Mouse (Mus musculus): Measurements from ENCODE around the gene Vmn1r53. TPM values are rescaled to one million over a fixed set of nuclear protein-coding genes. Genes with fewer than 3 reads are reported as not detected.
"Not testable (repeated sequence)": the region's sequence is repeated elsewhere in the genome, so short reads cannot be mapped to it uniquely, and the experiment has no call there.

Gene Vmn1r53
- polyA plus RNA-seq (2015; fragmentation: Nextera tagmentation; extraction: Ambion mirVana), result not detected in 2 replicates

DNA sequence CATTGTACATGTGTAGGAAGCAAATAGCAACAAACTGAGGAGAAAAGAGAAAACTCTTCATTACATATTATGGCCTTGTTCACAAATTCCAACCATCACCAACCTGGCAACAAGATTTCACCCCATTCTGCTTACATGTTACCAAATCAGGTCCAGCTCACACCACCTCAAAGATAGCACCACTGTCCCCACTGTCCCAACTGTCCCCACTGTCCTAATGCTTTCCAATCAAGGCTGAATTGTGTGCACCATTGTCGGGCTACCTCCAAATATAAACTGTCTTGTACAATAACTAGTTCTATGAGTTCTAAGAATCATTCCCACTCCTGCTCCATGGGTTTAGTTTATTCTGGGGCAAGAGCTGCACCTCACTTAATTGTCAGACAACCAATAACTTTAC, at the start of gene Vmn1r53:
TSS of gene Vmn1r53 (minus strand) at position 101 of the 400 bp plus-strand sequence.
- Histone ChIP-seq H3K27ac (ENCODE audit: low read depth, low read length) (no peak within 1 kb of the TSS), H3K27me3 (replicated peaks; ENCODE audit: control insufficient read depth, insufficient read depth, low read length) (no peaks in the 10 kb centered on the region), H3K4me2 (ENCODE audit: low read length) (no peak within 1 kb of the TSS), H3K4me1 (ENCODE audit: control insufficient read depth, insufficient read depth, low read depth, low read length) (no peaks in the 10 kb centered on the region), H3K9me3 (ENCODE audit: control insufficient read depth, low read length) (no peaks in the 10 kb centered on the region; the same call in 1 of the 2 replicates), H3K36me3 (ENCODE audit: control insufficient read depth, insufficient read depth, low read length) (no peaks in the 10 kb centered on the region), H3K4me3 (ENCODE audit: low read length) (no peak within 1 kb of the TSS), H3K9ac (ENCODE audit: low read depth, low read length) (no peak within 1 kb of the TSS)
- 92% methylated on average over 1 of the region's 1 CpGs for WGBS
- ATAC-seq, result no peak

DNA sequence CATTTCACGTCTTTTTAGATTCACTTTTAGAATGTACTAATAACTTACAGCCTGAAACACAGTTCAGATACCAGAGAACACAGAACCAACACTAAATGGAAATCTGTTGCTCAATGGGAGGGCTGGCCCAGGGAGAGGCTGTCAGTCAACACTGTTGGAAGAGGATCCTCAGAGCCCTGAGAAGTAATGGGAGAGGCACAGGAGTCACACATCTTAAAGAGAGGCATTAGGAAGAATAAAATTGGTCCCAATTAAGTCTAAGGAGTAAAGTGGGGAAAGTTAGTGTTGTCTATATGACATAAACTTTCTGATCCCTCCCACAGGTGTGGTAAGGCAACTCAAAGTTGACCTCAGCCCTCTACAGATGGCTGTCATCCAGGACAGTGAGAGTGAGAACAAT, 21.8 kb upstream of the Vmn1r53 start, which contains the start of gene Vmn1r54:
TSS of gene Vmn1r54 (plus strand) at position 301 of the 400 bp plus-strand sequence.
- ATAC-seq, result no peak
- no peak within 1 kb of the TSS for H3K27ac ChIP-seq (ENCODE audit: low read depth, low read length)
- H3K9me3 ChIP-seq (ENCODE audit: control insufficient read depth, low read length), result no peaks in the 10 kb centered on the region
- no peaks in the 10 kb centered on the region for H3K27me3 ChIP-seq (replicated peaks; ENCODE audit: control insufficient read depth, insufficient read depth, low read length)
- H3K4me2 ChIP-seq (ENCODE audit: low read length), result no peak within 1 kb of the TSS
- H3K4me3 ChIP-seq (ENCODE audit: low read length), result no peak within 1 kb of the TSS
- no peaks in the 10 kb centered on the region for H3K4me1 ChIP-seq (ENCODE audit: control insufficient read depth, insufficient read depth, low read depth, low read length)
- 85% methylated on average over 1 of the region's 1 CpGs for WGBS
- no peaks in the 10 kb centered on the region for H3K36me3 ChIP-seq (ENCODE audit: control insufficient read depth, insufficient read depth, low read length)
- no peak within 1 kb of the TSS for H3K9ac ChIP-seq (ENCODE audit: low read depth, low read length)

DNA sequence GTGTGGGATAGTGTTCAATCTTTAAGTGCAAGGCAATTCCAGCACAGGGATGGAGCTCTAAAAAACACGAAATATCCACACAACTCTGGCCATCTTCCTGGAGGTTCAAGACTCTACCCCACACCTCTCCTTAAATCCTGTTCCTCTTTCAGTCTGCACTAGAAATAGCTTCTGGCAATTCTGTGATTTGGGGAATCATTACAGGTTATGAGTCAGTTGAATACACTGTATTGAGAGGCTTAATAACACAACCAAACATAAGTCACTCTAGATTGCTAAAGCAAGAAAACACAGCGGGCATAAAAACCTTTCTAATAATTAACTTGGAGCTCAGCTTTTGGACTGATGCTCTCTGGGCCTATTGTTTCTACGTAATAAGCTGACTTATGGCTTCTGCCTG, 19.8 kb upstream of the Vmn1r53 start:
- Histone ChIP-seq H3K36me3 (ENCODE audit: control insufficient read depth, insufficient read depth, low read length) (no peaks in the 10 kb centered on the region), H3K9me3 (ENCODE audit: control insufficient read depth, low read length) (no peaks in the 10 kb centered on the region), H3K27me3 (replicated peaks; ENCODE audit: control insufficient read depth, insufficient read depth, low read length) (no peaks in the 10 kb centered on the region), H3K4me1 (ENCODE audit: control insufficient read depth, insufficient read depth, low read depth, low read length) (no peaks in the 10 kb centered on the region), H3K4me3 (ENCODE audit: low read length) (no peak overlapping the region), H3K4me2 (ENCODE audit: low read length) (no peak overlapping the region), H3K9ac (ENCODE audit: low read depth, low read length) (no peak overlapping the region), H3K27ac (ENCODE audit: low read depth, low read length) (no peak overlapping the region)
- ATAC-seq, result no peak
- WGBS, result 81% methylated on average over 3 of the region's 3 CpGs

DNA sequence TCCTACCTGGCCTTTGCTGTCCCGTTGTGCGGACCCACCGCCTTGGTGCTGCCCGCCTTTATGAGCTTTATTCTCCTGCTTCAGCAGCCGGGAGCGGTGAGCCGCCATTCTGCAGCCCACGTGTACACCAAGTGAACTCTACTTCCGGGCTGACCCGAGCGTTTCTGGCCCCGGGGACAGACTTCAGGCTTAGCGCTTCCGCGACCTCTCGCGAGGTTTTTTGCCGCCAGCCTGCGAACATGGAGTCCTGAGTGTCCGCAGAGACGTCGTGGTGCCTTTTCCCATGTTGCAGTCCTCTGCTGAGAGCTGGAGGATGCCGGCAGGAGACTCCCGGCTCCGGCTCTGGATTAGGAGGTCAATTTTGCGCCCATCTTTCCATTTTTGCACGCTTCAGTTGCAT, 8.4 kb upstream of the Vmn1r53 start:
- Histone ChIP-seq H3K9ac (ENCODE audit: low read depth, low read length) (no peak overlapping the region), H3K27me3 (replicated peaks; ENCODE audit: control insufficient read depth, insufficient read depth, low read length) (no peaks in the 10 kb centered on the region), H3K4me2 (ENCODE audit: low read length) (no peak overlapping the region), H3K27ac (ENCODE audit: low read depth, low read length) (no peak overlapping the region), H3K4me3 (ENCODE audit: low read length) (no peak overlapping the region), H3K9me3 (ENCODE audit: control insufficient read depth, low read length) (peaks cover 5% of the 10 kb centered on the region), H3K4me1 (ENCODE audit: control insufficient read depth, insufficient read depth, low read depth, low read length) (no peaks in the 10 kb centered on the region), H3K36me3 (ENCODE audit: control insufficient read depth, insufficient read depth, low read length) (no peaks in the 10 kb centered on the region)
- ATAC-seq, result no peak
- WGBS, result 64% methylated on average over 27 of the region's 27 CpGs

DNA sequence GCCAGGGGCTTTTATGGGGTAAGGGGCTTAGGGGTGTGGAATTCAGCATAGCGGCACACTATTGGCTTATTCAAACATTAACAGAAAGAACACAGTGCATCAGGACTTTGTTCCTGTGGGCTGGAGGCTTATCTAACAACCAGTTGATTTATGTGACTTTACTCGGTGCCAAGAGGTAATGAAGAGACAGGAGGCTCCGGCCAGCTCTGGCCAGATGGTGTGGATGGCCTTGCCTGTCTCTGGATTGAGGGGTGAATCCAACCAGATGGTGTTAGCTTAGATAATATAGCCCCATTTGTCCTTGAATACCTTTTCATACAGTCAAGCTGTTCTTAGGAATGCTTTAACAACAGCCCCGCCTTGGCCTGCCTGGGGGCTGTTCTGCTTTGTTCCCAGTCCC, 7.9 kb upstream of the Vmn1r53 start:
- H3K4me2 ChIP-seq (ENCODE audit: low read length); ATAC-seq; H3K27me3 ChIP-seq (replicated peaks; ENCODE audit: control insufficient read depth, insufficient read depth, low read length); H3K36me3 ChIP-seq (ENCODE audit: control insufficient read depth, insufficient read depth, low read length); H3K4me3 ChIP-seq (ENCODE audit: low read length); H3K4me1 ChIP-seq (ENCODE audit: control insufficient read depth, insufficient read depth, low read depth, low read length); H3K27ac ChIP-seq (ENCODE audit: low read depth, low read length); H3K9me3 ChIP-seq (ENCODE audit: control insufficient read depth, low read length); H3K9ac ChIP-seq (ENCODE audit: low read depth, low read length): not testable (repeated sequence)
- WGBS, result 79% methylated on average over 4 of the region's 4 CpGs

DNA sequence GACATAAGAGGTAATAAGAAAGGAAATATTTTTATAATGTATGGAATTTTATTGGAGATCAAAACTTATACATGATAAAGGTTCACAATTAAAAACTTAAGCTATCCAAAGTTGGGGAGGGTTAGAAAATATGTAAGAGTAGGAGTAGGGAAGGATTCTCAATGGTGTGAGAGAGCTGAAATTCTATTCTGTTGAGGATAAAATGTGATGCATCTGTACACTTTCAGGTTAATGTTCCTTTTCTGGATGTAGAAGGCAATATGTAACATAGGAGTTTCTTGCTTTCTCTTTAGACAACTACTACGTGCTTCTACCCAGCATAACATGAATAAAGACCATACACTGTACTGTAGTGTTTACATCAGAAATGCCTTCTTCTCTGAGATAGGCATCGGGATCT, 21.7 kb downstream of the Vmn1r53 start, which contains the start of gene V1ra8:
TSS of gene V1ra8 (plus strand) at position 301 of the 400 bp plus-strand sequence.
- H3K4me2 ChIP-seq (ENCODE audit: low read length); H3K27ac ChIP-seq (ENCODE audit: low read depth, low read length); H3K9me3 ChIP-seq (ENCODE audit: control insufficient read depth, low read length); H3K4me1 ChIP-seq (ENCODE audit: control insufficient read depth, insufficient read depth, low read depth, low read length); H3K36me3 ChIP-seq (ENCODE audit: control insufficient read depth, insufficient read depth, low read length); H3K27me3 ChIP-seq (replicated peaks; ENCODE audit: control insufficient read depth, insufficient read depth, low read length); H3K9ac ChIP-seq (ENCODE audit: low read depth, low read length); ATAC-seq; H3K4me3 ChIP-seq (ENCODE audit: low read length): not testable (repeated sequence)
- 77% methylated on average over 1 of the region's 2 CpGs for WGBS

DNA sequence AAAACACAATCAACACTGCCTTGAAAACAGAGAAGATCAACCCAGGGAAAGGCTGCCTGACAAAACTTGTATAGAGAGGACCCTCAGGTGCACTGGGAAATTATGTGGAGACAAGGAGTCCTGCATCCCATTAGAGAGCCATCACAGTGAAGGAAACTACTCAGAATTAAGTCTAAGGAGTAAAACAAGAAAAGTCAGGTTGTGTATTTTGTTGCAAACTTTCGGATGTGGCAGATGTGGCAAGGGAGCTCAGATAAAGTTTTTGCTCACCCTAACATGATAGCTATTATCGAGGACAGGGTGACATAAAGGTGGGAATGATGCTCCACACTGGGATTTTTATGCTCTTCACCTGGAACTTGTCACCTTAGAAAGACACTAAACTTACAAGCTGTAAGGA, 49.7 kb downstream of the Vmn1r53 start, which contains the start of gene Vmn1r52:
TSS of gene Vmn1r52 (plus strand) at position 301 of the 400 bp plus-strand sequence.
- Histone ChIP-seq H3K4me2 (ENCODE audit: low read length) (no peak within 1 kb of the TSS), H3K27me3 (replicated peaks; ENCODE audit: control insufficient read depth, insufficient read depth, low read length) (no peaks in the 10 kb centered on the region), H3K4me3 (ENCODE audit: low read length) (no peak within 1 kb of the TSS), H3K27ac (ENCODE audit: low read depth, low read length) (no peak within 1 kb of the TSS), H3K9me3 (ENCODE audit: control insufficient read depth, low read length) (no peaks in the 10 kb centered on the region), H3K36me3 (ENCODE audit: control insufficient read depth, insufficient read depth, low read length) (no peaks in the 10 kb centered on the region), H3K4me1 (ENCODE audit: control insufficient read depth, insufficient read depth, low read depth, low read length) (no peaks in the 10 kb centered on the region), H3K9ac (ENCODE audit: low read depth, low read length) (no peak within 1 kb of the TSS)
- WGBS, result 75% methylated on average over 2 of the region's 2 CpGs
- no peak for ATAC-seq

Other genes starting within 250 kb of the Vmn1r53 start
- not detected in 2 replicates for gene Vmn1r47, start 208.3 kb downstream of the Vmn1r53 start, polyA plus RNA-seq (2015; fragmentation: Nextera tagmentation; extraction: Ambion mirVana)
- gene Vmn1r48, start 187.6 kb downstream of the Vmn1r53 start, polyA plus RNA-seq (2015; fragmentation: Nextera tagmentation; extraction: Ambion mirVana), result not detected in 2 replicates
- not detected in 2 replicates for gene Vmn1r49, start 145.9 kb downstream of the Vmn1r53 start, polyA plus RNA-seq (2015; fragmentation: Nextera tagmentation; extraction: Ambion mirVana)
- not detected in 2 replicates for gene Vmn1r50, start 123.0 kb downstream of the Vmn1r53 start, polyA plus RNA-seq (2015; fragmentation: Nextera tagmentation; extraction: Ambion mirVana)
- 0.04 and 0.06 TPM in 2 replicates for gene Vmn1r51, start 101.8 kb downstream of the Vmn1r53 start, polyA plus RNA-seq (2015; fragmentation: Nextera tagmentation; extraction: Ambion mirVana)
- gene Vmn1r52, start 49.6 kb downstream of the Vmn1r53 start, polyA plus RNA-seq (2015; fragmentation: Nextera tagmentation; extraction: Ambion mirVana), result not detected in 2 replicates
- not detected in 2 replicates for gene V1ra8, start 21.6 kb downstream of the Vmn1r53 start, polyA plus RNA-seq (2015; fragmentation: Nextera tagmentation; extraction: Ambion mirVana)
- not detected in 2 replicates for gene Vmn1r54, start 21.9 kb upstream of the Vmn1r53 start, polyA plus RNA-seq (2015; fragmentation: Nextera tagmentation; extraction: Ambion mirVana)
- not detected in 2 replicates for gene BC048671, start 76.8 kb upstream of the Vmn1r53 start, polyA plus RNA-seq (2015; fragmentation: Nextera tagmentation; extraction: Ambion mirVana)
- 0.19 and 0.24 TPM in 2 replicates for gene Chst13, start 100.7 kb upstream of the Vmn1r53 start, polyA plus RNA-seq (2015; fragmentation: Nextera tagmentation; extraction: Ambion mirVana)
- gene Uroc1, start 108.8 kb upstream of the Vmn1r53 start, polyA plus RNA-seq (2015; fragmentation: Nextera tagmentation; extraction: Ambion mirVana), result 0.04 TPM in 1 of 2 replicates, not detected in the other
- gene Zxdc, start 145.1 kb upstream of the Vmn1r53 start, polyA plus RNA-seq (2015; fragmentation: Nextera tagmentation; extraction: Ambion mirVana), result 7.7 and 9.7 TPM in 2 replicates
- gene Cfap100, start 204.4 kb upstream of the Vmn1r53 start, polyA plus RNA-seq (2015; fragmentation: Nextera tagmentation; extraction: Ambion mirVana), result 7.5 and 10.3 TPM in 2 replicates
- gene Klf15, start 238.1 kb upstream of the Vmn1r53 start, polyA plus RNA-seq (2015; fragmentation: Nextera tagmentation; extraction: Ambion mirVana), result 20.9 and 25.1 TPM in 2 replicates

Measured in hindbrain, embryonic 16.5 days (tissue).